Mouse (Mus musculus) forebrain, embryonic 12.5 days (tissue): ENCODE measurements around the gene Rbm12. TPM values are rescaled to one million over a fixed set of nuclear protein-coding genes. Genes with fewer than 3 reads are reported as not detected.

Experiments used
- ATAC-seq: fragments of 200-750 bp; cut with Nextera tagmentation; 2 replicates; pipeline ENCODE4 v1.8.0; 2017; ENCODE audit warnings: moderate TSS enrichment; ENCODE audit not compliant: low FRiP score
- H3K27ac ChIP-seq: fragments of 300-500 bp; sonication (generic); 2 replicates; pipeline ENCODE4 v1.5.1; 2016; ENCODE audit warnings: mild to moderate bottlenecking
- H3K27me3 ChIP-seq: fragments of 300-500 bp; sonication (generic); 2 replicates; pipeline ENCODE4 v1.6.1; 2016; ENCODE audit warnings: mild to moderate bottlenecking
- H3K36me3 ChIP-seq: fragments of 300-500 bp; sonication (generic); replicated peaks from 2 replicates; pipeline ENCODE4 v1.6.1; 2016; ENCODE audit warnings: mild to moderate bottlenecking
- H3K4me1 ChIP-seq: fragments of 300-500 bp; sonication (generic); 2 replicates; pipeline ENCODE4 v1.6.1; 2016
- H3K4me2 ChIP-seq: fragments of 300-500 bp; sonication (generic); 2 replicates; pipeline ENCODE4 v1.6.1; 2016; ENCODE audit warnings: mild to moderate bottlenecking, moderate library complexity
- H3K4me3 ChIP-seq: fragments of 300-500 bp; sonication (generic); replicated peaks from 2 replicates; pipeline ENCODE4 v1.5.1; 2016; ENCODE audit warnings: mild to moderate bottlenecking
- H3K9ac ChIP-seq: fragments of 300-500 bp; sonication (generic); 2 replicates; pipeline ENCODE4 v1.6.1; 2016; ENCODE audit warnings: mild to moderate bottlenecking
- H3K9me3 ChIP-seq: fragments of 300-500 bp; sonication (generic); 2 replicates; pipeline ENCODE4 v1.6.1; 2016
- WGBS: fragments of 180-500 bp; shearing (Covaris S2); methylation state at CpG from one replicate; pipeline ENCODE4 v1.1.7; 2016; 5-methylcytosine and 5-hydroxymethylcytosine counted together
- polyA plus RNA-seq: library from polyadenylated mRNA; unstranded; fragments of >200 nt; fragmentation: Nextera tagmentation; extraction: Ambion mirVana; gene quantifications from 2 replicates; pipeline ENCODE4 v1.2.1, GENCODE M21; 2016

The Rbm12 gene
- polyA plus RNA-seq, 1 experiment from 2014 or later = 53.0 TPM

- Histone ChIP-seq H3K27ac (no peak overlapping the region), H3K4me2 (no peak overlapping the region), H3K9ac (no peak overlapping the region), H3K27me3 (no peaks in the 10 kb centered on the region), H3K9me3 (no peaks in the 10 kb centered on the region), H3K4me3 (no peak overlapping the region), H3K4me1 (peaks cover 11% of the 10 kb centered on the region; the same call in 1 of the 2 replicates), H3K36me3 (peaks cover 69% of the 10 kb centered on the region)
- ATAC-seq = no peak
- WGBS = 91% methylated on average over 7 of the region's 7 CpGs
Observed at GRCm38 (mm10) chr2:156077461-156077860, 34.3 kb downstream of the Rbm12 start.

GRCm38 (mm10) chr2:156073725-156074124 lies 38.1 kb downstream of the Rbm12 start:
- H3K9ac ChIP-seq = no peak overlapping the region
- H3K4me3 ChIP-seq = no peak overlapping the region
- H3K4me1 ChIP-seq = no peaks in the 10 kb centered on the region
- H3K36me3 ChIP-seq = peaks cover 98% of the 10 kb centered on the region
- H3K4me2 ChIP-seq = no peak overlapping the region
- no peaks in the 10 kb centered on the region for H3K27me3 ChIP-seq
- no peak for ATAC-seq
- no peak overlapping the region for H3K27ac ChIP-seq
- no peaks in the 10 kb centered on the region for H3K9me3 ChIP-seq
- 96% methylated on average over 15 of the region's 15 CpGs for WGBS

- no peak overlapping the region for H3K9ac ChIP-seq
- no peaks in the 10 kb centered on the region for H3K9me3 ChIP-seq
- peaks cover 4% of the 10 kb centered on the region for H3K4me1 ChIP-seq
- ATAC-seq = no peak
- H3K27me3 ChIP-seq = no peaks in the 10 kb centered on the region
- H3K27ac ChIP-seq = no peak overlapping the region
- peaks cover 85% of the 10 kb centered on the region for H3K36me3 ChIP-seq
- H3K4me2 ChIP-seq = no peak overlapping the region
- no peak overlapping the region for H3K4me3 ChIP-seq
- 96% methylated on average over 10 of the region's 10 CpGs for WGBS
Observed at GRCm38 (mm10) chr2:156071236-156071635, 40.5 kb downstream of the Rbm12 start.

GRCm38 (mm10) chr2:156067916-156068315 lies 43.9 kb downstream of the Rbm12 start:
- Histone ChIP-seq H3K9me3 (no peaks in the 10 kb centered on the region), H3K4me1 (peaks cover 10% of the 10 kb centered on the region), H3K27ac (no peak overlapping the region), H3K4me2 (no peak overlapping the region), H3K36me3 (peaks cover 52% of the 10 kb centered on the region), H3K4me3 (no peak overlapping the region), H3K27me3 (no peaks in the 10 kb centered on the region), H3K9ac (no peak overlapping the region)
- WGBS = 92% methylated on average over 10 of the region's 10 CpGs
- no peak for ATAC-seq

- H3K4me2 ChIP-seq = peak overlapping the region; percentile 88
- H3K36me3 ChIP-seq = peaks cover 36% of the 10 kb centered on the region
- no peak; the same call in 1 of the 2 replicates for ATAC-seq
- no peaks in the 10 kb centered on the region for H3K9me3 ChIP-seq
- peak overlapping the region; percentile 76; the same call in 1 of the 2 replicates for H3K9ac ChIP-seq
- WGBS = 35% methylated on average over 10 of the region's 10 CpGs
- H3K4me1 ChIP-seq = peaks cover 10% of the 10 kb centered on the region
- peak overlapping the region; percentile 68 for H3K4me3 ChIP-seq
- no peak overlapping the region for H3K27ac ChIP-seq
- H3K27me3 ChIP-seq = no peaks in the 10 kb centered on the region
Observed at GRCm38 (mm10) chr2:156066126-156066525, 45.7 kb downstream of the Rbm12 start.

- no peaks in the 10 kb centered on the region for H3K9me3 ChIP-seq
- peaks cover 10% of the 10 kb centered on the region for H3K4me1 ChIP-seq
- H3K36me3 ChIP-seq = peaks cover 29% of the 10 kb centered on the region
- peak within 1 kb of the TSS; percentile 88 for H3K4me2 ChIP-seq
- under 1% methylated on average over 73 of the region's 81 CpGs for WGBS
- no peaks in the 10 kb centered on the region for H3K27me3 ChIP-seq
- peak within 1 kb of the TSS; percentile 76 for H3K9ac ChIP-seq
- H3K27ac ChIP-seq = peak within 1 kb of the TSS; percentile 70
- peak; percentile 89 for ATAC-seq
- peak within 1 kb of the TSS; percentile 68 for H3K4me3 ChIP-seq
Observed at GRCm38 (mm10) chr2:156065099-156066041, 46.4 kb downstream of the Rbm12 start, which contains the start of gene Spag4. Spag4 (plus strand) TSS chr2:156065175.

GRCm38 (mm10) chr2:156052816-156053215 lies 59.0 kb downstream of the Rbm12 start, which contains the start of gene Fer1l4:
Fer1l4 (minus strand) TSS chr2:156052947.
- H3K9ac ChIP-seq = no peak within 1 kb of the TSS
- H3K9me3 ChIP-seq = no peaks in the 10 kb centered on the region
- no peak for ATAC-seq
- H3K27me3 ChIP-seq = peaks cover 10% of the 10 kb centered on the region
- WGBS = 87% methylated on average over 9 of the region's 9 CpGs
- no peaks in the 10 kb centered on the region for H3K4me1 ChIP-seq
- H3K36me3 ChIP-seq = no peaks in the 10 kb centered on the region
- H3K27ac ChIP-seq = no peak within 1 kb of the TSS
- no peak within 1 kb of the TSS for H3K4me2 ChIP-seq
- H3K4me3 ChIP-seq = no peak within 1 kb of the TSS

GRCm38 (mm10) chr2:156047929-156048328 lies 63.8 kb downstream of the Rbm12 start:
- peak overlapping the region; percentile 8 for H3K4me2 ChIP-seq
- H3K27me3 ChIP-seq = peaks cover 20% of the 10 kb centered on the region
- no peak overlapping the region for H3K9ac ChIP-seq
- H3K9me3 ChIP-seq = no peaks in the 10 kb centered on the region
- 5% methylated on average over 19 of the region's 19 CpGs for WGBS
- no peaks in the 10 kb centered on the region for H3K36me3 ChIP-seq
- no peak overlapping the region for H3K27ac ChIP-seq
- H3K4me3 ChIP-seq = no peak overlapping the region
- ATAC-seq = no peak
- H3K4me1 ChIP-seq = no peaks in the 10 kb centered on the region

GRCm38 (mm10) chr2:156042903-156043302 lies 68.9 kb downstream of the Rbm12 start:
- no peaks in the 10 kb centered on the region for H3K36me3 ChIP-seq
- H3K4me1 ChIP-seq = no peaks in the 10 kb centered on the region
- H3K4me3 ChIP-seq = no peak overlapping the region
- ATAC-seq = no peak
- no peaks in the 10 kb centered on the region for H3K9me3 ChIP-seq
- 79% methylated on average over 8 of the region's 8 CpGs for WGBS
- H3K27ac ChIP-seq = no peak overlapping the region
- no peak overlapping the region for H3K4me2 ChIP-seq
- H3K27me3 ChIP-seq = peaks cover 11% of the 10 kb centered on the region
- H3K9ac ChIP-seq = no peak overlapping the region

Other genes starting within 250 kb of the Rbm12 start
- 67.3 and 72.9 TPM in 2 replicates for gene Uqcc1, start 181.7 kb downstream of the Rbm12 start, polyA plus RNA-seq
- not detected in 2 replicates for gene Gm15557, start 171.2 kb downstream of the Rbm12 start, polyA plus RNA-seq
- 2.1 and 2.9 TPM in 2 replicates for gene Gdf5, start 166.6 kb downstream of the Rbm12 start, polyA plus RNA-seq
- gene Cep250, start 155.5 kb downstream of the Rbm12 start, polyA plus RNA-seq = 28.9 and 30.5 TPM in 2 replicates
- gene 6430550D23Rik, start 104.0 kb downstream of the Rbm12 start, polyA plus RNA-seq = 1.3 TPM in 2 replicates
- 196 and 199 TPM in 2 replicates for gene Ergic3, start 103.9 kb downstream of the Rbm12 start, polyA plus RNA-seq
- not detected in 2 replicates for gene Fer1l4, start 59.0 kb downstream of the Rbm12 start, polyA plus RNA-seq
- gene Spag4, start 46.8 kb downstream of the Rbm12 start, polyA plus RNA-seq = 5.3 and 7.7 TPM in 2 replicates
- 56.4 and 56.6 TPM in 2 replicates for gene Cpne1, start within 50 bp of the Rbm12 start, polyA plus RNA-seq
- gene Gm28036, start 15.1 kb upstream of the Rbm12 start, polyA plus RNA-seq = 20.4 and 31.9 TPM in 2 replicates
- gene Romo1, start 32.1 kb upstream of the Rbm12 start, polyA plus RNA-seq = 388 and 397 TPM in 2 replicates
- 30.8 and 31.5 TPM in 2 replicates for gene Nfs1, start 32.2 kb upstream of the Rbm12 start, polyA plus RNA-seq
- 708 and 716 TPM in 2 replicates for gene Rbm39, start 68.3 kb upstream of the Rbm12 start, polyA plus RNA-seq
- gene Phf20, start 84.5 kb upstream of the Rbm12 start, polyA plus RNA-seq = 105 and 111 TPM in 2 replicates
- 5.0 and 5.2 TPM in 2 replicates for gene Cnbd2, start 200.3 kb upstream of the Rbm12 start, polyA plus RNA-seq
- gene Scand1, start 200.7 kb upstream of the Rbm12 start, polyA plus RNA-seq = 101 and 104 TPM in 2 replicates